Mouse (Mus musculus) gastrocnemius, postnatal 10 days (tissue): Measurements from ENCODE around the gene Zfhx3. TPM values are rescaled to one million over a fixed set of nuclear protein-coding genes. Genes with fewer than 3 reads are reported as not detected.

ENCODE experiments used
- DNase-seq: peaks from one replicate; pipeline ENCODE4 v3.0.0; 2021; ENCODE audit warnings: mixed read lengths
- total RNA-seq, 2 experiments: library from RNA; stranded (reverse); gene quantifications; 2 replicates each; pipeline ENCODE4 v1.2.3; 2021

Gene Zfhx3
- total RNA-seq, 2 experiments from 2014 or later: 11.0 to 12.5 TPM

DNA sequence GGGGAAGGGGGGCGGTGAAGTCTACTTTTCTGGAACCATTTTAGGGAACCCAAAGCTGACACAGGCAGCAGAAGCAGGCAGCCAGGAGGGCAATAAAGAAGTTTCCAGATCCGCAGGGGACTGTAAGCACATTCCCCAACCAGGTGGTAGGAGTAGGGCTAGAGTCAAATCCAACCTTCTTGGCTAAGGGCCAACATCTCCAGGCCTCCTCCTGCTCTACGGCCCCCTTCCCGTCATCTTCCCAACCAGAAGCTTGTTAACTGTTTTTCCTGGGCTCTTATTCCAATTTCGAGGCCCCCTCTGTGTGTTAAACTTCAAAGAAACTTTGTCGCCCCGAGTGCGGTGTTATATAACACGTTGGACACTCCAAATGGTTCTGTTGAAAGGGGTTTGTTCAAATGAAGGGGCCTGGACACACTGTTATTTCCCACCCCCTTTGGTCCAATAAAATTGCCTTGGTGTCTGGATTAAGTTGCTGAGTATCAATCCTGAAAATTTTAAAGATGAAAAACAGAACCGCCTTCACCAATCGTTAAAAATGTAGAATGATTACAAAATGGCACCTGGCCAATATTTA is 729.6 kb downstream of the Zfhx3 start:
- DNase-seq: no peak

DNA sequence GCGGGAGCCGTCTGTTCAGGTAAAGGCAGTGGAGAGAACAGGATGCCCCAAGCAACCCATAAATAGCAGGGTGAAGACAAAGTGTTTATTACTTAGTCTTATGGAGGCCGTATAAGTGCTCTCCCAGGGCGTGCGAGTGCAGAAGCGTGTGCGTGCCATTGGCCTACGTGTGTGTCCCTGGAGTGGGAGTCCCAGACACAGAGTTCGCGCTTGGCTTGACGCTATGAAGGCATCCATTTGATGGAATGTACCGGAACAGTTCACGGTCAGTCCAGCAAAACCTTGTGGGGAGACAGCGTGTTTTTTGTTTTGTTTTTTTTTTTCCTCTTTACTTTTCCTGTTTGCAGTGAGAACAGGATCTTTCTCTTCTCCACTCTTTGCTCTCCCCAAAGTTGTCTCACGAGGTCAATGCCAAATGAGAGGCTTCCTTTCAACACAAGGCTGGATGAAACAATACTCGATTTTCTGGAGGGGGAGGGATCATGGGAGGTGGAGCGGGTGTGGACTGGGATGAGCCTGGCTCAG is 732.6 kb downstream of the Zfhx3 start:
- no peak for DNase-seq

DNA sequence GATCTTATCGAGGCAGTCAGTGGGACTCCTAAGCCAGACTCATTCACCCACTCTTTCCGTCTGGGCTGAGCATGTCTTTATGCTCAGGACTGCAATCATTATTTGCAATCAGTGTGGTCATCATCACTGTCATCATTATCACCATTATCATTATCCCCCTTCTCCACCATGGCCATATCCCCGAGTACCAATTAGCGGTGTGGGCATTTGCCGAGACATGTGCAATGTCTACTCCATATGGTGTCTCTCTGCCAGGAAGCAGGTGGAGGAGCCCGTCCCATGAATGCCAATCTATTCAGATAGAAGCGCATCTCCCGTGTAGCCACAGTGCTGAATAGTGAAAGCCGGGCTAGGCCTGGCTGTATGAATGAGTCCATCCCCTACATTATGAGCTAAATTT is 747.2 kb downstream of the Zfhx3 start:
- no peak for DNase-seq

DNA sequence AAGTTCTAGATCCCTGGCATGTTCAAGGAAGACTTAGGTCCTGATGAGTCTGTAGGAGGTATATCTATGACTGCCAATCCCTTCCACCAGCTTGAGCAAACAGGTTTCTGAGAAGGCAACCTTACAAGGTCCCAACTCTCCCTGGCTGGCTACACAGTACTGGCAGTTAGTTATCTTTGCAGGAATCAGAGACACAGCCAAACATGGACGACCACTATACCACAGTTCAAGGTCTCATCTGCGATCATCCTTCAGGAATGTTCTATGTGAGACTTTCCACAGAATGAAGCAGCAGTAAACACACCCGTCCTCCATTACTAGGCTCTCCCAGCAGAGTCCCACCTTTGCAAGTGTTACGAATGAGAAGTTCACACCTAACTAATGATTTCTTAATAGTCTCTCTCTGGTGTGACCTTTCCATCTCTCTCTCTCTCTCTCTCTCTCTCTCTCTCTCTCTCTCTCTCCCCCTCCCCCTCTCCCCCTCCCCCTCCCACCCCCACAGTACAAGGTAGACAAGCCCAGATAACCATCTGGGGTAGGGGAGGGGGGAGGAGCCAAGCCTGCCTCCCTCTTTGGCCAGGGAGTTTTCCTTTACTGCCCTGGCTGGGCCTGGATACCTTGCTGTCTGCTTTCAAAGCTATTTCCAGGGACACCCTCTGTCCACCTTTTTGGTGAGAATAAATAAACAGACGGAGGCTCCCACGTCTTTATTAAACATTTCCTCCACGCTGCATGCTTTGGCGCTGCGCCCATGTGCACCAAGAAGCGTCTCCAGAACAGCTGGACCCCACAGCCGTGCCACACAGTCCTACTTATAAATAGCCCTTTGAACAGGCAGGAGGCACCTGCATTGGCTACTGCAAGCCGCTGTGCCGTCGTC is 748.4 kb downstream of the Zfhx3 start:
- peak; percentile 31 for DNase-seq

DNA sequence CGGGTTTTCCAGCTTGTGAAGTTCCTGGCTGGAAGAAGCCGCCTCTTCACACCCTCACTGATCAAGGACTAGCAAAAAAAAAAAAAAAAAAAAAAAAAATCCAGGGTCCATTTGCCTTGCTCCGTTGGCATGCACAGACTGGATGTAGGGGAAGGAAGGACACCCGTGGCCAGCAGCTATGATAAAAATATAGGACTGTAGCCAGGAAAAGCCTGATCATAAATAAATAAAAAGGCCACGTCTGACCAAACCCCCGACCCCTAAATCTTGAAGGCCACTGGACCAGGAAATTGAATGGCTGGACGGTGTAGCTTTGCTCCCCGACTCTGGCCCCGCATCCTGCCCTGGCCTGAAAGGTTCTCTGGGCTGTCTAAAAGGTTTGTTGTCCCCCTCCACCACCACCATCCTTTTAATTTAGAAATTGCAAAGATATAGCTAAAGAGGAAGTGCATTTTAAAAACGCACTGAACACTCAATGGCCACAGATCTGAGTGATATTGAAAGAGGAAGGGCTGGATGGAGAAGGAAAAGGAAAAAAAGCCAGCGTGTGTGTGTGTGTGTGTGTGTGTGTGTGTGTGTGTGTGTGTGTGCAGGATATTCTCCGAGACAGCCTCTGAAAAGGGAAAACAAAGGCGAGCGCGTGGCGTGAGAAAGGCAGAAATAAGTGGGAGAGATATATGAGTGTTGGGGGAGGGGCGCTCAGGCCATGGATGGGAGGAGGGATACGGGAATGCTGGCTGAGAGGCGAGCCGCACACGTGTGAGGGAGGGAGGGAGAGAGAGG is 749.2 kb downstream of the Zfhx3 start:
- peak; percentile 39 for DNase-seq

DNA sequence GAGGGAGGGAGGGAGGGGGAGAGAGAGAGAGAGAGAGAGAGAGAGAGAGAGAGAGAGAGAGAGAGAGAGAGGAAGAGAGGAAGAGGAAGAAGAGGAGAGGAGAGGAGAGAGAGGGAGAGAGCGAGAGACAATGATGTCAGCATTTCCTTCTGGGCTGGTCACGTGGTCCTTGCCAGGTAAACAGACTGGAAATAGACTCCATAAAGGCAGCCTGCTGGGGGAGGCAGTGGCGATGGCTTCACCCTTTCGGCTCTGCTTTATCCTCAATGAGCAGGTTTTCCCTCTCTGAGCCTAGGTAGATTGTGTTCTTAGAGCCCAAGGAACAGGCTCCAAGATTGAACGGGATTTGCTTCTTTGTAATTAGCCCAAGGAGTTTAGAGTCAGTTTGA is 749.8 kb downstream of the Zfhx3 start:
- DNase-seq: no peak

DNA sequence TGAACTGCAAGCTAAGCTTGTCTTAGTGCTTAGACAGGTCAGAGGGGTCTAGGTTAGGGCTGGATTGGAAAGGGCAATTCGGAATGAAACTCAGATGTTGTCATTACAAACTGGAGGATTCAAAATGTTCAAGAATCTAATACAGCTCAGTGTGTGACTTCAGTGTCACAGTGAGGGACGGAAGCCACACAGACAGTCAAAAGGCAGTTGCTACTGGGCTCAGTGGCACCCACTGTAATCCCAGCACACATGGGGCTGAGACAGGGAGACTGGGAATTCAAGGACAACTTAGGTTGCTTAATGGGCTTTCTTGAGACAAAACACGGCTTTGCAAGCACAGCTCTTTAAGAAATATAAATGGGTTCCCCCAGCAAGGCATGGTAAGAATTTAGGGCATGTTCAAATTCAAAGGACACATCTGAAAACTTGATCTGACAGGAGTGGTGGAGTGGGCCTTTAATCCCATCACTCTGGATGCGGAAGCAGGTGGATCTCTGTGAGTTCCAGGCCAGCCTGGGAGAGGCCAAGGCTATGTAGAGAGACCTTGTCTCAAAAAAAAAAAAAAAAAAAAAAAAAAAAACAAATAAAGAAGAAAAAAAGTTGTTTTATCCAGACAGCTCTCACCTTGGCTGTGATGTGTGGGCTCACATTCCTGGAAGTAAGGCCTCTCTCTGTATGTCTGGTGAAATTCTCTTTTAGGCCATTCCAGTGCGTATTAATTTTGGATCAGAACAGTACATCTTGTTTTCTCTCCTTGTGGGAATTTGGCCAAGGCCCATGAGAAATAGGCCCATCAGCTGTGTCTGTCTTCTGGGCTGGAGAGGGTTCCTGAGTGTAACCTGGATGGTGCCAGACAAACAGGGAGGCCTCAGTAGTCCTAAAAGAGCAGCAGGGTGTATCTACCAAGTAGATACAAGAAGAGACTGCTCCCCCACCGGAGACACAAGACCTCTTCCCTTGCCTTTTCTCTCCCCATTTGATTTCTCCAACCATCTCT is 750.5 kb downstream of the Zfhx3 start:
- no peak for DNase-seq

DNA sequence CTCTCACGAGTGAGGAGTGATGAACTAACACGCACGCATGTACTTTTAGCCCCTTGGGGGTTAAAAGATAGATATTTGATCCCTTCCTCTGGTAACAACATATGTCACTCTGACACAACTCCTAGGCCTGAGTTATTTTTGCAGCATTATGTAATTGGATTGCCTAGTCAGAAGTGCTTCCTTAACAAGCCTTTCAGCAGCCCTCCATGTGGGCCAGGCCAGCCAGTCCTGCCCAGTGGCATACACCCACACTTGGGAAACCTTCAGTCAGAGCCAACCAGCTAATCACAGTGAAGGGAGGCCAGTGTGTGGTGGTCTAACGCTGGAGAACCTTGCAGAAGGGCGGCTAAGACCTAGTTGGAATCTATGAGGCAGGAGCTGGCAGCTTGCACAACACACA is 751.4 kb downstream of the Zfhx3 start:
- DNase-seq: no peak

DNA sequence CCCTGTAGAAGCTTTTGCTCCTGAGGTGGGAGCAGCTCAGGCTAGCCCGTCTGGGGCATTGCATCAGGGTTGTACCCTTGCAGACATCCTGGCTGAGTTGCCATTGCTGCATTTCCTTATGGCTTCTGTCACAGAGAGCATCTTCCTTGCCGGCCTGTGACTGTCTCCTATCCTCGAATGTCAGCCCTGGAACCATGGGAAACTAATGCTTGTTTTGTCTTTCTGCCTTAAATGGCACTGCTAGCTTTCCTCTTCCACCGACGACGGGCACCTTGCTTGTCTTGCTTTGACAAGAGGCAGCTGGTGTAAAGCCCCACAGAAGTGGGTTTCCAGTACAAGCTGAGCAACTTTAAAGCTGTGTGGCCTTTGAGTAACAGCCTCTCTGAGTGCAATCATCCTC is 752.1 kb downstream of the Zfhx3 start:
- no peak for DNase-seq

DNA sequence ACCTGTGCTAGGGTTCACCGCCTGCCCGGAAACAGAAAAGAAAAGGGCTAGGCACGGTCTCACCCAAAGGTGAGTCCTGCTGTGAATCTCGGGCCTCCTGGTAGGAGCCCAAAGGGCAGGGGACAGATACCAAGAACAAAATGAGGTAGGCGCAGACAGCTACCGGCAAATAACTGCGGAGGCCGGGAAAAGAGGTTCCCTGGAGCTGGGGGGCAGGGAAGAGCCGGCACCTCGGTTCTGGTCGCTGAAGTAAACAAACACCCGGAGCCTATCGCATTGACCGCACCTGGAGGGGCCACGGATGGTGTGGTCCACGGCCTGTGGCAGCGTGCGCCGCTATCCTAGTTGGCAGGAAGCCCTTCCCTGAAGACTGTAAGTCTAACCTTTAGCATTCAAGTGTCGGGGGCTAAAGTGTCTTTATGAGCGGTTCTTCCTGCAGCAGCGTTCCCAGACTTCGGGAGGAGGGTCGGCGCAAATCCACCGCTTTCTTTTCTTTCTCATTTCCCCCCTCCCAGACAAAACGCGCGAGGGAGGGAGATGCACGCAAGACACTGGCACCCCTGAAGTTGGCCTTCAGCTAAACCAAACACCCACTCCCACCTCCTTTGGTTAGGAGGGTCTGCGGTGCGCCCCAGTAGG is 752.9 kb downstream of the Zfhx3 start:
- DNase-seq: no peak

DNA sequence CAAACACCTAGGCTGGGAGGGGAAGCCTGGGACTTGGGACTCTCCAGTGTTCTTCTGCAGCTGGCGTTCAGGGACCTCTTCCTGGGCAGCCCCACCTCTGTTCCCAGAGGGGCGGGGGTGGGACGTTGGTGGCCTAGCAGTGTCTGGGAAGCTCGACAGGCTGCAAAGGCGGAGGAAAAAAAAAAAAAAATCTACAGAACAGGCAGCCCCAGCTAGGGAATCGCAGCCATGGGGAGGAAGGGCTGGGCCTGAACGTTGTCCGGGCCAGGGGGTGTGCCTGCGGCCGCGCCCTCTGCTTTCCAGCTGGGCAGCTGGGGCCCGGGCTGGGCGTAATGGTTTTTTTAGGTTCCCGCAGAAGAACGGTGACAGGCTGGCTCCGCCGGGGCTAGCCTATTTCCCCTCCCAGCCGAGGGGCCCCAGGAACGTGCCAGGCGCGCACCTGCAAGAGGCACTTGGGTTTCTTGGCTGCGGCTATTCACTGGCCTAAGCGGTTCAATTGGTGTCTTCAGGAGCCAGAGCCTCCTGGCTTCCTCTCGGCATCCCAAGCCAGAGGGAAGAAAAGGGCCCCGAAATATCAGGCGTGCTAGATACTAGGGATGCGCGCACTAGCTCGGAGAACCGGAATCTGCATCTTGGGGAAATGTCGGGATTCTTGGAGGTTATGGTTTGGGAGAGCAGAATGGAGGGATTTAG is 753.6 kb downstream of the Zfhx3 start:
- DNase-seq: peak; percentile 36

DNA sequence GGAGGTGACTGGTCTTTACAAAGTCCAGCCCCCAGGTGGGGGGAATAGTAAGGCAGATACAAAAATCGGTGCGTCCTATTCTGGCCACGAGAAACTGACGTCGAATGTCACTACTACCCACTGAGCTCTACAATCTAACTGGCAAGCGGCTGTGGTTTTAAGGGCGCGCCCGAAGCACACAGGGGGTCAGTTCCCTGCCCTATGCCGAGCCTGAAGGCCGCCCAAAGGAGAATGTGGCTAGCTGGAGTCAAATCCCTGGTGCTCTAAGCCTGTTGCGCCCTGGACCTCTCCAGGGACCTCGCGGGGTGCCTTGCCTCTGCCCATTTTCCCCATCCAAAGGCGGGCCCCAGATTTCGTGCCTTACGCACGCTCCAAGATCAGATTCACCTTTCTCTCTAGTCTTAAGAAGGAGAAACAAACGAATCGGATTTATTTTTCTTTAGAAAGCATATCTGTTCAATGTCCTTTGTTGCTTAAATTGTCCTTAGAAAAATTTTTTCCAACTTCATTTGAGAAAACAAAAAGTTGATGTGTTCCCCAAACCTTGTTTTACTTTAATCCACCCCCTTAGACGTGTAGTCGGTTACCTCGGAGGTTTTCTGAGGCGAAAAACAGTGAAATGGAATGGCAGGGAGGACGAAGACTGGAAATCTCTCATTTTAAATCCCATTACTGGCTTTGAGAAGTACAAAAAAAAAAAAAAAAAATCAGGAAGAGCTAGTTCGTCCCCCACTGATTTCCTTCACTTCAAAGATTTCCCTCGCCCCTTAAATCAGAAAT is 754.4 kb downstream of the Zfhx3 start:
- DNase-seq: no peak

DNA sequence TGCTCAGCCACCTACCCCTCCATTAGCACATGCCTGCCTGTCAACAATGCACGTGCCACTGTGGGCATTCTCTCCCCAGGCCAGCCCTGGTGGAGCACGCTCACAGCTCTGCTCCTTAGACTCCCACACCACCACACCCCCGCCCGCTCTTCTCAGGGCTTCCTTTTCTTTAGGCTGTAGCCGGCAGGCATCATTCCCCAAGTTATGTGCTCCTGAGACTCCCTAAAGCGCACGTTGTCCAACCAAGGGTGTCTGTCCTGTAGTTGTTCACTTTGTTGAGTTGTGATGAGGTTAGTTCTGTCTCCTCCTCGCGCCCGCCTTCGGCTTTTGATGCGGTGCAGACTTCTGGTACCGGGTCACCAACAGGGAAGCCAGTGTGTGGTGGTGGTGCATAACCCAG is 755.1 kb downstream of the Zfhx3 start:
- no peak for DNase-seq

DNA sequence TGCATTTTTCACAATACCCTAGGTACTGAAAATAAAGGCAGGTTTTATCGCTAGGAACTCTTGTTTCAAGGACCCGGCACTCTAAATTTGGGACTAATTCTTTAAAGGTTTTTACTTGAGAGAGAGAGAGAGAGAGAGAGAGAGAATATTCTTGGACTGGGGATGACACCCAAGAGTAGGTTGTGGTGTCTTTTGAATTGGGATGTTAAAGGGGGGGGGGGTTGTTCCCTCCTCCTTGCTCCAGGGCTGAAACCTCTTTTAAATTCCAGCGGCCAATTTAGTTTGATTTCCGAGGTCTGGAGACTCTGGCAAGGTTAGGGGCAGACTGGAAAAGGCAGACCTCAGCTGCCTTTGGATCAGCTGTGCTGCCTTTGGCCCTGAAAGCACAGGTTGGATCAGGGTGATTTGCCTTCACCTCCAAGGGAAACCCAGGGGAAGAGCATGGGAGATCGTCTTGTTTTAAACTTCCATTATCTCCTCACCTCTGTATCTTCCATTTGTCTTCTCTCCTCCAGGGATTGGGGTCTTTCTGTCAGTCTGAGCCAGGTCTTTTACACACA is 755.7 kb downstream of the Zfhx3 start:
- DNase-seq: no peak

DNA sequence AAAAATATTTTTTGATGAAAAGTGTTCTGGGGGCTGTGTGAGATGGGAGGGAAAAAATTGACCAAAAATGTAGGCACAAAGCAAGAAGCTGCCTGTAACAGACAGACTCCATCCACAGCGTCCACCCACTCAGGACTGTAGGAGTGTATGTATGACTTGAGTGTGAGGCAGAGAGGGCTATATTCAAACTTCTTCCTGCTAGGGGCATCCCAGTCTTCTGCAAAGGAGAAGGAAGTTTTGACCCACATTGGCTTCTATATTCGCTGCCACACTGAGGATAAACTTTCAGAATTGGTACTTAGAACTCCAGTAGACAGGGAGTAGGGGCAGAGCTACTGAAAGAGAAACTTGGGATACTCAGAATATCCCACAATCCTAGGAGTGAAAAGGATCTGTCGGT is 756.6 kb downstream of the Zfhx3 start:
- DNase-seq: no peak

DNA sequence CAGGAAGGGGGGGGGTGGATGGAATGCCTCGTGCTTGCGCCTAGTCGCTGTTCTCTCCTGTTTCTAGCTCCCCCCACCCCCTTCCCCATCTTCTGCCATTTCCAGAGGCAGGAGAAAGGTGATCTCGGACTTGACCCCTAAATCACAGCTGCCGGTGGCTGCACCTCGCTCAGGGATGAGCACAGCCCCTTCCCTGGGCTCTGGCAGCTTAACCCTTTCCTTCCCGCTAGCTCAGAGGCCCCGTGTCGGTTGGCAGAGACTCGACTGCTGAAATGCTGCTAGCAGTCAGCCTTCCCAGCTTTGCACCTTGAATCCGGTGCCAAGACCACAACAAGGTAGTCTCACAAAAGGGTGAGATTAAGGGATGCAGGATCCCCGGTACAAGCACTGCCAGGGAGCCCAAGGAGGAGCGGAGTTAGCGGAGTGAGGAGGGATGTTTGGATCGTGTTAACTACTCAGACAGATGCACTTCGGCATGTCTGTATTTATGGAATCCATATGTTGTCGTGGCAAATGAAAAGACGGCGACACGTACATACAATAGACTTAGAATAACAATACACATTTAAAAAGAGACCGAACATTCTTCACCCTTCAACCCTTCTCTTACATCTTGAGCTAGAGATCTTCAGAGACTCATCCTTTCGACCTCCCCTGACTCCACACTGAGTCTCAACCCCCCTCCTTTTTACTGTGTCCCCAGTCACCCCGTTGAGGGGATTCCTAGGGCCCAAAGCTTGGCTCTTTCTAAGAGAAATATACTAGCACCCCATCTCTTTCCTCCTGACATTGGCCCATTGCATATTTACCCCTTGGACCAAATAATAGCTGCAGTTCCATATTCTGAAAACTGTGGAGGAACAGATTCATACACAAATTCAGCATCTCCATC is 757.3 kb downstream of the Zfhx3 start:
- DNase-seq: no peak

DNA sequence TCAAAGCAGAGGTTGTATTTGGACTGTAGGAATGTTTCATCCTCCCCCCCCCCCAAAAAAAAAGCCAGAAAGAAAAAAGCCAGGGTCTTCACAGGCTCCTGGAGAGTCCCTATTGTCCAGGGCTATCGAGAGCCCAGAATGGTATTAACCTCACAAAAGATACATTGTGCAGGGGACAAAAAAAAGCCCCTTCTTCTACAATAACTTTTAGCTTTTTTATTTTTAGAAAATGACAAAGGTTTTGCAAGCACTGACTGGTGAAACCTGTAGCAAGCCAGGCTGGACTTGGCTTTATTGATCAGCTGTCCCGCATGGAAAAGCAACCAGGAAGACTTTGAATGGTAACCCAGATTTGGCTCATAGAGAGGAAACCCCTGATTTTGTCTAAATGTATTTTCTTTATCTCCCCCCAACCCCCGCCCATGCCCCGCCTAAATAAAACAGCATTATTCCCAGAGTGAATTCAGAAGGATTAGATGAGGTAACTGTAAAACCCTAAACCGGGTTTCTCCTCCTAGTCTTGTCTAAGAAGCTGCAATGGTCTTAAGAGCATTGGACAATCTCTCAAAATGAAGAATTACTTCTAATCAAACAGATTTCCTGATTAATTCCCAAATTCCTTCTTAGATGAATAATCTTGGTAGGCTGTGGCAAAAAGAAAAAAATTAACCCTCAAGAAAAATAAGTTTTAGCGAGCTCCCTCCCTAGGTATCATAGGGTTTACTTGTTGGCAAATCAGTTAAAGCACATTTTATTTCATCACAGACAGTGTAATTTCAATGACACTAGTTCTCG is 759.1 kb downstream of the Zfhx3 start:
- DNase-seq: no peak
